Mouse (Mus musculus) kidney, adult 2 months (tissue): Measurements from ENCODE around the gene Fkbp10.

ENCODE experiments used
- CTCF ChIP-seq: fragments of 200-500 bp; conservative IDR thresholded peaks from 2 replicates; pipeline ENCODE4 v1.5.1; 2011; ENCODE audit warnings: low read depth, mild to moderate bottlenecking, control low read depth, low read length, moderate library complexity, mixed read lengths; ENCODE audit not compliant: insufficient read depth, insufficient read length
- POLR2A ChIP-seq: fragments of 200-500 bp; IDR thresholded peaks from one replicate; pipeline ENCODE4 v1.6.1; 2011; ENCODE audit warnings: low read depth, low read length, control low read depth

DNA sequence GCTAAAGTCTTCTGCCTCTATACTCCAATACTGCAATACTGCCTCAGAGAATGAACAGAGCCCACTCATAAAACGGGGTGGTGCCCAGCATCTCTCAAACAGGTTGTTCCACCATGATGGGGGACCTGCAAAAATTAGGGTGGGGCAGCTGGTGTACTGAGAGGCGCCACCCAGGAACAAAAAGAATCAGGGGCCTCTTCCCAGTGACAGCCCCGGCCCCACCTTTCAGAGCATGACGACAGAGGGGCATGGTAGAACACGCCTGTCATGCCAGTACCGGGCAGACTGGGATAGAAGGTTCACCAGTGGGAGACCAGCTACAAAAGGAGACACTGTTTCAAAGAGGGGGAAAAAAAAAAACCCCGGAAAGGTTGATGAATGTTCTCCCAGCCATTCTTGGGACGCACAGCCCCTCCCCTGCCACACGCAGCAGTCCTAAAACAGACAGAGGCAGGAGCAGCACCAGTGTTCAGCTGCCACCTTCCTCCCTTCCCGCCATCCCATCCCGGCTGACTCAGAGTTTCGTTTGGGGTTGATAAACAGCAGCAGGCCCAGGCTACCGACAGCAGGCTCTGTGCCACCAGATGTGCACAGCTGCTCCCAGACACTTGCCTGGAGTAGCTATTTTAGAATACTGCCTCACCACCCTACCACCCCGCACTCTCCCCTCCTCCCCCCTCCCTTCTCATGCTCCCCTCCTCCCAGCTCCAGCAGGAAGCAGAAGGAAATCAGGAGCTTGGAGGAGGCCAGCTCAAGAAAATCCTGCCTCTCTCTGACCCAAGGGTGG lies 27.7 kb upstream of the Fkbp10 start:
- TF ChIP-seq CTCF, result no peak
- TF ChIP-seq POLR2A, result no peak
